ENCODE assay signal across 9 mouse cellular contexts in genomic region chr6:145794671-145795070, GRCm38 (mm10). TPM values are rescaled to one million over a fixed set of nuclear protein-coding genes. Genes with fewer than 3 reads are reported as not detected.
DNase-seq lines count a peak whose midpoint lies in the region; ATAC-seq and TF ChIP-seq lines count a peak whose summit lies in the region.
"Had no signal": no experiment of that assay in that cellular context is flagged by ENCODE, and none has a peak within 500 bp of the region (broad histone marks: within the 10 kb centered on the region; RNA-seq: fewer than 3 reads in every experiment).

No protein-coding gene starts in this region.

- no peak overlapping the region for H3K4me3 ChIP-seq in heart, adult 2 months
- H3K4me3 ChIP-seq in heart, embryonic 12.5 days = no peak overlapping the region
- H3K4me3 ChIP-seq: embryonic facial prominence, embryonic 12.5 days had no signal

- no peak for ATAC-seq in heart, embryonic 12.5 days (ENCODE audit: insufficient number of reproducible peaks, low FRiP score)

- peaks cover 15% of the 10 kb centered on the region for H3K4me1 ChIP-seq in heart, adult 2 months (ENCODE audit: control insufficient read depth, insufficient read depth, low read length)
- H3K4me1 ChIP-seq in heart, embryonic 12.5 days (replicated peaks) = peaks cover 63% of the 10 kb centered on the region

- TF ChIP-seq EP300 in heart, adult 2 months (IDR thresholded peaks at IDR 0.05; ENCODE audit: insufficient read depth, low read depth, low read length) = no peak

- peaks cover 5% of the 10 kb centered on the region for H3K36me3 ChIP-seq in heart, adult 2 months (ENCODE audit: control insufficient read depth, insufficient read depth, low read length)
- no peaks in the 10 kb centered on the region for H3K36me3 ChIP-seq in heart, embryonic 12.5 days
- H3K36me3 ChIP-seq in splenic B cell, adult 2 months (ENCODE audit: control insufficient read depth, insufficient read depth, low read length, poor library complexity, severe bottlenecking) = no peaks in the 10 kb centered on the region
- H3K36me3 ChIP-seq: embryonic facial prominence, embryonic 12.5 days had no signal

- H3K9ac ChIP-seq in heart, adult 2 months (ENCODE audit: low read depth, low read length) = no peak overlapping the region
- H3K9ac ChIP-seq in heart, embryonic 12.5 days = no peak overlapping the region
- H3K9ac ChIP-seq: embryonic facial prominence, embryonic 12.5 days had no signal

- no peaks in the 10 kb centered on the region for H3K27me3 ChIP-seq in heart, adult 2 months (ENCODE audit: control insufficient read depth, insufficient read depth, low read length)
- H3K27me3 ChIP-seq in heart, embryonic 12.5 days (replicated peaks) = no peaks in the 10 kb centered on the region
- H3K27me3 ChIP-seq in splenic B cell, adult 2 months (ENCODE audit: control insufficient read depth, insufficient read depth, low read length, poor library complexity, severe bottlenecking) = no peaks in the 10 kb centered on the region
- H3K27me3 ChIP-seq: embryonic facial prominence, embryonic 12.5 days had no signal

- no peaks in the 10 kb centered on the region for H3K9me3 ChIP-seq in heart, embryonic 12.5 days (replicated peaks)
- H3K9me3 ChIP-seq: embryonic facial prominence, embryonic 12.5 days had no signal

- TF ChIP-seq POLR2A in heart, adult 2 months (IDR thresholded peaks at IDR 0.05; ENCODE audit: insufficient read depth, low read depth, low read length) = no peak

- peaks cover 6% of the 10 kb centered on the region for H3K79me2 ChIP-seq in heart, adult 2 months (replicated peaks; ENCODE audit: control insufficient read depth, insufficient read depth, low read length)

- intact Hi-C loops in heart, adult 2 months (cut with DNase I) = loop anchor here (5.0 to 10.0 kb wide), 2 partner anchors 130 to 432 kb away; no protein-coding TSS in a partner anchor

- H3K4me2 ChIP-seq in heart, embryonic 12.5 days = no peak overlapping the region
- H3K4me2 ChIP-seq: embryonic facial prominence, embryonic 12.5 days had no signal

- WGBS in heart, adult 2 months = 78% methylated on average over 4 of the region's 4 CpGs
- 70% methylated on average over 4 of the region's 4 CpGs for WGBS in heart, embryonic 12.5 days

- peak; percentile 61 for TF ChIP-seq CTCF in heart, adult 2 months (IDR thresholded peaks at IDR 0.05)

- DNase-seq in heart, adult 2 months = no peak
- peak; percentile 24 for DNase-seq in lung, postnatal 10 days
- DNase-seq in lung, postnatal 4 days = no peak
- DNase-seq in ZHBTc4 (ENCODE audit: low read depth, low spot score) = peak; percentile 82
- peak; percentile 26 for DNase-seq in splenic B cell, adult 2 months (ENCODE audit: low read depth, low spot score)
- no peak for DNase-seq in ovary, postnatal 14 days (ENCODE audit: low spot score)
- DNase-seq in right cerebral cortex, postnatal 36 days (ENCODE audit: low spot score in 2 of 2) = no peak

- no peak overlapping the region for H3K27ac ChIP-seq in heart, adult 2 months
- no peak overlapping the region for H3K27ac ChIP-seq in heart, embryonic 12.5 days (ENCODE audit: poor library complexity, severe bottlenecking)
- H3K27ac ChIP-seq: embryonic facial prominence, embryonic 12.5 days had no signal

RNA-seq across cellular contexts. Expression of gene Rassf8, which starts 48.1 kb away (rescaled TPM):
- 10 to 100 TPM; 56.9 to 58.2 TPM for total RNA-seq in heart, adult 2 months (2021)
- 18.1 and 36.4 TPM in 2 replicates for polyA plus RNA-seq in heart, adult 2 months (2012; rRNA removed)
- 8.8 and 10.6 TPM in 2 replicates for polyA plus RNA-seq in heart, embryonic 12.5 days (2016; fragmentation: Nextera tagmentation; extraction: Ambion mirVana)

Comparison
In these comparisons a context has a peak if more than half of its experiments do, and no peak if none do; other contexts are left out.
1. DNase-seq: peak in lung, postnatal 10 days (single experiment), ZHBTc4 (single experiment) and splenic B cell, adult 2 months (single experiment); none in heart, adult 2 months (0 of 2), lung, postnatal 4 days (0 of 2), ovary, postnatal 14 days (single experiment) and right cerebral cortex, postnatal 36 days (0 of 2).